Mouse (Mus musculus) Muller cell, postnatal 12 days (primary cell): ENCODE data around the gene Foxn1.

Source experiments
- DNase-seq: peaks from one replicate; pipeline ENCODE4 v3.0.0-alpha.2; 2015; ENCODE audit errors: inconsistent ontology term

Gene Foxn1

GRCm38 (mm10) chr11:78386508-78387043 lies at the start of gene Foxn1:
Foxn1 (minus strand) TSS chr11:78386558.
- no peak for DNase-seq

GRCm38 (mm10) chr11:78435776-78436349 lies 49.5 kb upstream of the Foxn1 start:
- no peak for DNase-seq

- no peak for DNase-seq
Measured at GRCm38 (mm10) chr11:78434052-78434451, 47.7 kb upstream of the Foxn1 start.

DNA sequence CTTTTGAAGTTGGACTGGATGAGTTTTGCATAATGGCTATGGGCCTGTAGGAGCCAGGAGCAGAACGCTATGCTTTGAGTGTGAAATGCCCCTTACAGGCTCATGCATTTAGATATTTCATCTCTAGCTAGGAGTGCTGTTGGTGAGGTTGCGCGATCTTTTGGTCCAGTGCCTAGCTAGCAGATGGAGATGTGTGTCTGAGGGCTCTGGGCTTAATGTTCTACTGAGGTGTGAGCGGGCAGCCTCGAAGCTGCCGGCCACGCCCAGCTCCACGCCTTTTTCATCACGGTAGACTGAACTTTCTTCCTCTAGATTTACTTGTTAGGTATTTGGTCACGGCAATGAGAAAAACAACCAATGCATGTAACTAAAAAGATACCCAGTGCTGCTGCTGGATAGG lies 44.8 kb upstream of the Foxn1 start:
- no peak for DNase-seq

- no peak for DNase-seq
Measured at GRCm38 (mm10) chr11:78430195-78430878, 44.0 kb upstream of the Foxn1 start.

DNA sequence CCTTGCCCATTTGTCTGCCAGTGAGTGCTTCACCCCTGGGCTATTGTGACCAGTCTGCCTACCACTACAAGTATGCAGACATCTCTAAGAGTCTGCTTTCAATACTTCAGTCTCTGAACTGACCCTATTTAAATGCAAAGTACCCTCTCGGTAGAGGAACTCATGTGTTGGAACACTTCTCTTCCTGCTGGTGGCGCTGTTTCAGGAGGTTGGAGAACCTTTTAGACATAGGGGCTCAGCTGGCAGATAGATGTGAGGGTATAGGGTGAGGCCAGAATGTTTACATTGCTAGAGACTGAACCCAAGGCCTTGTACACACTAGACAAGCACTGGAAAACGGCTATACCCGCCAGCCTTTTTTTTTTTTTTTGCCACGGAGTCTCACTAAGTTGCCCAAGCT lies 42.0 kb upstream of the Foxn1 start:
- DNase-seq: no peak

GRCm38 (mm10) chr11:78427655-78428054 lies 41.3 kb upstream of the Foxn1 start:
- DNase-seq: no peak

DNA sequence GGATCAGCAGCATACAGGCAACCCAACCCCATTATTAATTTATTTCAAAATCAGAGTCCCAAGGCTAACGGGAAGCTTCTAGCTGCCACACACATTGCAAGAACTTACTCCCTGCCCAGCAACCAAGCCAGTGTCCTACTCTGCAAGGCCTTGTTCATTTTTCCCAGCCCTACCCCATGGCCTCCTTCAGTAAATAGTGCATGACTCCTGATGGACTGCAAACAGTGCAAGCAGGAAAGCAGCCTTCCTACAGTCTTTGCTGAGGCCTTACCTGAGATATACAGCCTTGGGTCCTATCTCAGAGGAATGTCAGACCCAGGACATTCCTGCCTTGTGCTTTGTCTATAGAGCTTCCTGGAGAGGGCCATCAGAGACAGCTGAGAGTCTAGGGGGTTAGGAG lies 39.2 kb upstream of the Foxn1 start:
- DNase-seq: no peak

DNA sequence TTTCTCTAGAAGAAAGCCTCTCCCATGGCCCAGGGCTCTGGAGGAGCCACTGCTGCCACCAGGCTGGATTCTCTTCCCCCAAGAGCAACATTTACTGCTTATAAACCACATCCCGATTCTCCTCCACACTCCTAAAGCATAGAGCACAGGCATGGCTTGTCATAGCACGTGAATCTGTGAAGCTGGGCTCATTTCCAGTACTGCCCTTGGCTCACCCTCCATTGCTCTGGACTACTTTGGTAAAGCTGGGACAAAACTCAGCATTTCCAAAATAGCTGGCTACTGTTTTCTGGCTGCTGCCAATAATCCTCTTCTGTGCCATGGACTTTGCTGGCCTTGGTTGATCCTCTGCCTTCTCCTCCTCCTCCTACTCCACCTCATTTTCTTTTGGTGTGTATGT lies 38.0 kb upstream of the Foxn1 start:
- DNase-seq: peak; percentile 73

DNA sequence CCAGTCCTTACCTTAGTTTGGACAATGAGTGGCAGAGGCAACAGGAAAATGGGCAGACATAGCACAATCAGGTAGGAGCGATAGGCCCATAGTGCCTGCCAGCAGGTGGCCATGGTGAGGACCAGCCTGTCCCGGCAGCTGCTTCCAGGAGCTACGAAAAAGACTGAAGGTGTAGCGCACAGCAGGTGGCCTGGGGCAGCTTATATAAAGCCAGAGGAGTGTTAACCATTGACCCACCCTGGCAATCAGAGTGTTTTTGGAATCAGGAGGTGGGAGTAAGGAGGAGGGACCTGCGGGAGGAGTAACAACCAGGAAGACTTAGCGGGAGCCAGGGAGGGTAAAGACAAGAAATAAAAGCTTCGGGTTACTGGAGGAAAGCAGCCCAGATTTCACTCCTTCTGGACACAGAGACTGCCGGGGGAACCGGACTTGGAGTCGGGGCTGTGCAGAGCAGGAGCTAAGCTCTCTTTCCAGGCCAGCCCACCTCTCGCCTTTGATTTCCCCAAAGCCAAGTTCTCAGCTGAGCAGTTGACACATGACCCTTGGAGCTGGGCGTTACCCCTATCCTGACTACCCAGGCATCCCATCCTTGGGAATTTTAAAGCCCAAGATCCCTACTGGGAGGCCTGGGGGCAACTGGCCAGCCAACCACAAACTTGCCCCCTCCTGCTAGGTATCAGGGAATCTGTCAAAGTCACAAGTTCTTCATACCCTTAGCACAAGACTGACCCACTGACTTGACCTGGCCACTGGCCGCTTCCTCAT lies 35.9 kb upstream of the Foxn1 start, which contains the start of gene Slc13a2:
Gene Slc13a2 (minus strand): TSS at position 163 of the 765 bp plus-strand sequence.
- DNase-seq: no peak

- peak; percentile 69 for DNase-seq
Measured at GRCm38 (mm10) chr11:78421201-78422009, 35.0 kb upstream of the Foxn1 start.

GRCm38 (mm10) chr11:78420263-78420889 lies 34.0 kb upstream of the Foxn1 start:
- DNase-seq: no peak

- DNase-seq: no peak
Measured at GRCm38 (mm10) chr11:78416854-78417253, 30.5 kb upstream of the Foxn1 start.

DNA sequence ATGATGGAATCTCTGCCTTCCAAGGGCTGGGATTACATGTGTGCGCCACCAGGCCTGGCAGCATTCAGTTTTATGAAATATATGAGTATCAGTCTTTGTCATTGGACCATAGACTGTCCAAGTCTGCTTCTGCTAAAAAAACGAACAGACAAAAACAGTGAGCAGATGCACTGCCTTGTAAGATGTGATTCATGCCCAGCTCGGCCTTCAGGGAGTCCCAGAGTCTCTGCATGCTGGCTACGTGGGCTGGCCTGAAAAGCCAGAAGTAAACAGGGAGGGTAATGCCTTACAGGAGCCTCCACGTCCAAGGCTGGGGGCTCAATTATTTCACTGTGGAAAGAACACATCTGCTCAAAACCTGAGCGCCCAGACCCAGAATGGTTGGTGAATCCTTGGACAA lies 26.5 kb upstream of the Foxn1 start:
- no peak for DNase-seq

DNA sequence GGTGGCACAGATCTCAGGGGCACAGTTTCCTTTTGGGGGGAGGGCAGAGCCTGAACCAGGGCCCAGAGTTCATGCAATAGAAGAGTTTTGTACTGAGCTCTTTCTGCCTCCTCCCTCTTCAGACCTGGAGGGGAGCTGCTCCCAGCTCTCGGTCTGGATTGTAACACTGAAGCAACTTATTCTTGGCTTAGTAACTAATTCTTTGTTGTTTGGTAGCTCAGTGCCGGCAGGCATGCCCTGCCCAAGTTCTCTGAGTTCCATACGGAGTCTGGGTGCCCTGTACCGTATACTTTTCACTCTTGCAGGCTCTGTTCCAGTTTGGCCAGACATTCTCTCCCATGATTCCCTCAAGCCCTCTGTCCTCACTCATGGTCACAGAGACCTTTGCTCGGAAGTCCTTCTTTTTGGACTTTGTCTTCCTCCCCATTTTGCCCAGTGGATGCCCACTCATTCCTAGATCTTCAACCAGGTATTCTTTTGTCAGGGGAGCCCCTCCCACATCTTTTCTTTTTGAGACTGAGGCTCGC lies 26.0 kb upstream of the Foxn1 start:
- DNase-seq: no peak

GRCm38 (mm10) chr11:78411606-78412323 lies 25.4 kb upstream of the Foxn1 start:
- DNase-seq: peak; percentile 74

DNA sequence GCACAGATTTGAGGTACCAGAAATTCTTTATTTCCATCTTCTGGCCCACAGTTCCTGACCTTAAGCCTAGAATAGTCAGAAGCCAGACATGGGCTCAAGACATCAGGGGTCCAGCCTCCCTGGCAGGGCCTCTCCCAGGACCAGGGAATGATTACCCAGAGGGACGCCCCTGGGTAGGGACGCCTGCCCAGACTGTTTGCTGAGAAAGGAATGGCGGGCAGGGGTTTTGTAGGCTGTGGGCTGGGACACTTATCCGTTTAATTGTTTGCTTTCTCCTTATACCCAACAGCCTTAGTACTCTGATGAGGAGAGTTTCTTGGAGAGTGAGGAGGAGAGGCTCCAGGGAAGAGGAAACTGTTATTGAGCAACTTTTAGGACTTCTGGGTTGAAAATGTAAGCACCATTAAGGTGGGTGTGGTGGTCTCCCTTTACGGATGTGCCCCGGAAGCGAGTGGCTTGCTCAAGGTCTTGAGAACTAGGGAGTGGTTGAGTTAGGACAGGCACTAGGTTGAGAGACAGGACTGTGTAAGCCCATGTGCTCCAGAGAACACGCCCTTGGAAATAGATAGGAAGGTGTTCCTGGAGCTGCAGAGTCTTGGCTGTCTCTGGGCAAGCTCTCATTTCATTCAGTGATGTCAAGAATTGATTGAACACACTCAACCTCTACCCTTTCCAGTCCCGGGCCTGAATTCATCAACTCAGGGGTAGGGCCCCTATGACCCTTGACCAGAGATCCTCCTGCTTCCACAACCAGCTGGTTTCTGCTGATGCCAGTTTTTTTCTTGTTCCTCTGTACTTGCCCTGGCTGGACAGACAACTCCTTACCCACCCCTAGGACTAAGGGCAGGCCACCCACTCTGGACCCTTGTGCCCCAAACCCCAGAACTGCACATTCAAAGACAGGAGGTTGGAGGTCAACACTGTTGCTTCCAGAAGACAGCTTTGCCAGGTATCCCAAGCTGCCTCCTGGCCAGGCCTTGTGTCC lies 22.2 kb upstream of the Foxn1 start:
- no peak for DNase-seq

- DNase-seq: no peak
Measured at GRCm38 (mm10) chr11:78402062-78402461, 15.7 kb upstream of the Foxn1 start.

DNA sequence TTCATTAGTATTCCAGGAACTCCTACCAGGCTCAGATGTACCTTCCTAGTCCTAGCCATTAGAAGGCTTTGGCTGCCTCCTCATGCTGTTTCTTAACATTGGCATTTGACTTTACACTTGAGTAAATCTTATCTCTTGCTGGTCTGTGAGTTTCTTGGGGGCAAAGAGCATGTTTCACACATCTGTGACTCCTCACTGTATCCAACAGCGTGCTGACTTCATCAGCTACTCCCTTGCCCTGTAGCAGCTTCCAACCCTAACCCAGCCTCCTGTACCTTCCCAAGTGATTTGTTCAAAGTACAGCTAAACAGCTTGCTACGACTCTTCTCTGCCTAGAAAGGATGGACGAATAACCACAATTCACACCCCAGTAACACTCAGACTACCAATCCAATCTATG lies 15.1 kb upstream of the Foxn1 start:
- DNase-seq: no peak
